Mouse (Mus musculus) erythroblast, embryonic 14.5 days (primary cell): Measurements from ENCODE around the gene Soga1.

Experiments
- GATA1 ChIP-seq: IDR thresholded peaks from 2 replicates; pipeline ENCODE4 v1.6.1; 2012; ENCODE audit warnings: low read length, inconsistent platforms, mixed read lengths
- TAL1 ChIP-seq: IDR thresholded peaks from 3 replicates; pipeline ENCODE4 v1.6.1; 2012; ENCODE audit warnings: low read length, inconsistent platforms, mixed read lengths

- no peak for TF ChIP-seq GATA1
- TF ChIP-seq TAL1 = no peak
Measured at GRCm38 (mm10) chr2:156973316-156974100, 105.5 kb downstream of the Soga1 start.
